22 mouse cellular contexts compared by ENCODE assay signal in the genomic region with DNA sequence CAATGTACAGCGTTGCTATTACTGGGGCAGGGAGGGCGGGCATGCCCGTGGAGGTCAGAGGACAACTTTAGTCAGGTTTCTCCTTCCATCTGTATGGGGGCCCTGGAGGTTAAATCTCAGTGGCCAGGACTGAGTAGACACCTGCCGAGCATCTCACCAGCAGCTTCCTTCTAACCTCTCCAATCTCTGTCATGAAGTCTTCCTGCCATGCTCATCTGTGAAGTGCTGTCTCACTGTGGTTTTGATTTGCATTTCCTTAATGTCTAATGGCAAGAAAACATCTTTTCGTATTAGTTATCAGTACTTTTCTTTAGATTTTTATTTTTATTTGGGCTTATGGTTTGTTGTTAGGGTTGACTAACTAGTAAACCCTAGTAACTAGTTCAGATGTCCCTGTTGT. TPM values are rescaled to one million over a fixed set of nuclear protein-coding genes. Genes with fewer than 3 reads are reported as not detected.
DNase-seq lines count a peak whose midpoint lies in the region; ATAC-seq and TF ChIP-seq lines count a peak whose summit lies in the region.
"Had no signal": no experiment of that assay in that cellular context is flagged by ENCODE, and none has a peak within 500 bp of the region (broad histone marks: within the 10 kb centered on the region; RNA-seq: fewer than 3 reads in every experiment).

No protein-coding gene starts in this region.

- intact Hi-C loops in heart, adult 2 months (cut with DNase I): no loop called here

- TF ChIP-seq POLR2A in heart, adult 2 months (IDR thresholded peaks at IDR 0.05; ENCODE audit: insufficient read depth, low read depth, low read length): no peak
- no peak for TF ChIP-seq POLR2A in bone marrow macrophage, adult 2 months (IDR thresholded peaks at IDR 0.05; ENCODE audit: borderline replicate concordance, low read depth, low read length)
- TF ChIP-seq POLR2A in olfactory bulb, adult 2 months (IDR thresholded peaks at IDR 0.05; ENCODE audit: insufficient read depth, low read depth, low read length): no peak

- H3K27me3 ChIP-seq in heart, adult 2 months (ENCODE audit: control insufficient read depth, insufficient read depth, low read length): no peaks in the 10 kb centered on the region
- H3K27me3 ChIP-seq in heart, embryonic 12.5 days (replicated peaks): no peaks in the 10 kb centered on the region
- H3K27me3 ChIP-seq: embryonic facial prominence, embryonic 12.5 days; forebrain, embryonic 13.5 days; forebrain, embryonic 15.5 days; Patski had no signal

- no peak for DNase-seq in heart, adult 2 months
- no peak for DNase-seq in thymus, postnatal 10 days (ENCODE audit: low spot score in 2 of 2)
- no peak for DNase-seq in frontal cortex, postnatal 25 days (ENCODE audit: low spot score in 2 of 2)
- DNase-seq: adrenal gland, adult 8-10 months; adrenal gland, postnatal 14 days; adrenal gland, postnatal 36 days; cerebellum, adult 11 months; cerebellum, adult 2 months; cerebellum, adult 9-10 months; cerebellum, postnatal 10 days; cerebellum, postnatal 25 days; forebrain, postnatal 0 days had no signal

- H3K4me3 ChIP-seq in heart, adult 2 months: no peak overlapping the region
- H3K4me3 ChIP-seq in heart, embryonic 12.5 days: no peak overlapping the region
- H3K4me3 ChIP-seq in bone marrow macrophage, adult 2 months (ENCODE audit: insufficient read depth, low read length): no peak overlapping the region
- H3K4me3 ChIP-seq in olfactory bulb, adult 2 months (ENCODE audit: insufficient read depth, low read depth, low read length): no peak overlapping the region
- H3K4me3 ChIP-seq: embryonic facial prominence, embryonic 10.5 days; embryonic facial prominence, embryonic 12.5 days; forebrain, embryonic 13.5 days; forebrain, embryonic 15.5 days had no signal

- peak overlapping the region; percentile 90 for H3K27ac ChIP-seq in heart, adult 2 months
- H3K27ac ChIP-seq in heart, embryonic 12.5 days (ENCODE audit: poor library complexity, severe bottlenecking): no peak overlapping the region
- H3K27ac ChIP-seq in bone marrow macrophage, adult 2 months (ENCODE audit: insufficient read depth, low read depth, low read length): peak overlapping the region; percentile 76; the same call in 1 of the 2 replicates
- peak overlapping the region; percentile 97 for H3K27ac ChIP-seq in olfactory bulb, adult 2 months (ENCODE audit: insufficient read depth, low read depth, low read length)
- H3K27ac ChIP-seq: embryonic facial prominence, embryonic 10.5 days; embryonic facial prominence, embryonic 12.5 days; forebrain, embryonic 13.5 days; forebrain, embryonic 15.5 days had no signal

- 92% methylated on average over 5 of the region's 5 CpGs for WGBS in heart, adult 2 months
- WGBS in heart, embryonic 12.5 days: 88% methylated on average over 5 of the region's 5 CpGs
- WGBS in olfactory bulb, adult 2 months: 95% methylated on average over 5 of the region's 5 CpGs

- H3K9ac ChIP-seq in heart, adult 2 months (ENCODE audit: low read depth, low read length): no peak overlapping the region
- no peak overlapping the region for H3K9ac ChIP-seq in heart, embryonic 12.5 days
- H3K9ac ChIP-seq: embryonic facial prominence, embryonic 12.5 days; forebrain, embryonic 13.5 days; forebrain, embryonic 15.5 days; forebrain, postnatal 0 days had no signal

- no peaks in the 10 kb centered on the region for H3K79me2 ChIP-seq in heart, adult 2 months (replicated peaks; ENCODE audit: control insufficient read depth, insufficient read depth, low read length)

- TF ChIP-seq CTCF in heart, adult 2 months (IDR thresholded peaks at IDR 0.05): no peak
- TF ChIP-seq CTCF in bone marrow macrophage, adult 2 months (IDR thresholded peaks at IDR 0.05; ENCODE audit: low read depth, low read length): no peak
- no peak for TF ChIP-seq CTCF in olfactory bulb, adult 2 months (IDR thresholded peaks at IDR 0.05; ENCODE audit: insufficient read depth, low read depth, low read length)

- no peak overlapping the region for H3K4me2 ChIP-seq in heart, embryonic 12.5 days
- H3K4me2 ChIP-seq: embryonic facial prominence, embryonic 12.5 days; forebrain, embryonic 13.5 days; forebrain, embryonic 15.5 days had no signal

- no peaks in the 10 kb centered on the region for H3K9me3 ChIP-seq in heart, embryonic 12.5 days (replicated peaks)
- H3K9me3 ChIP-seq: embryonic facial prominence, embryonic 10.5 days; embryonic facial prominence, embryonic 12.5 days; forebrain, embryonic 13.5 days; forebrain, embryonic 15.5 days; G1E had no signal

- ATAC-seq in heart, embryonic 12.5 days (ENCODE audit: insufficient number of reproducible peaks, low FRiP score): no peak
- ATAC-seq: activated CD4-positive, CD25-positive, alpha-beta regulatory T cell, adult 4 months; forebrain, embryonic 13.5 days; forebrain, embryonic 15.5 days; forebrain, postnatal 0 days; Patski had no signal

- peaks cover 12% of the 10 kb centered on the region for H3K36me3 ChIP-seq in heart, adult 2 months (ENCODE audit: control insufficient read depth, insufficient read depth, low read length)
- peaks cover 26% of the 10 kb centered on the region for H3K36me3 ChIP-seq in heart, embryonic 12.5 days

- TF ChIP-seq EP300 in heart, adult 2 months (IDR thresholded peaks at IDR 0.05; ENCODE audit: insufficient read depth, low read depth, low read length): no peak

- H3K4me1 ChIP-seq in heart, adult 2 months (ENCODE audit: control insufficient read depth, insufficient read depth, low read length): peaks cover 17% of the 10 kb centered on the region
- peaks cover 39% of the 10 kb centered on the region for H3K4me1 ChIP-seq in heart, embryonic 12.5 days (replicated peaks)
- H3K4me1 ChIP-seq in bone marrow macrophage, adult 2 months (ENCODE audit: control insufficient read depth, insufficient read depth, low read length): peaks cover 47% of the 10 kb centered on the region
- H3K4me1 ChIP-seq in olfactory bulb, adult 2 months (ENCODE audit: control insufficient read depth, insufficient read depth, low read length): peaks cover 44% of the 10 kb centered on the region
- H3K4me1 ChIP-seq: embryonic facial prominence, embryonic 10.5 days; embryonic facial prominence, embryonic 12.5 days; forebrain, embryonic 13.5 days; forebrain, embryonic 15.5 days had no signal

RNA-seq across cellular contexts. Expression of a gene that starts 17.0 kb away (rescaled TPM):
- total RNA-seq in heart, adult 2 months (2021): 10 to 100 TPM; 14.1 to 22.9 TPM
- polyA plus RNA-seq in heart, adult 2 months (2012; rRNA removed): 15.0 and 18.5 TPM in 2 replicates
- polyA plus RNA-seq in heart, embryonic 12.5 days (2016; fragmentation: Nextera tagmentation; extraction: Ambion mirVana): 6.7 and 8.9 TPM in 2 replicates
- polyA plus RNA-seq in bone marrow macrophage, adult 2 months (2012; ENCODE audit: insufficient read depth, insufficient read length, missing spikeins): 23.8 and 24.6 TPM in 2 replicates
- not detected in 2 replicates for polyA plus RNA-seq in olfactory bulb, adult 2 months (2012; ENCODE audit: insufficient read depth, insufficient read length, low replicate concordance, missing spikeins)

RNA-seq across cellular contexts. Expression of a gene that starts 32.0 kb away (rescaled TPM):
- total RNA-seq in heart, adult 2 months (2021): 10 to 100 TPM; 10.6 to 11.9 TPM
- polyA plus RNA-seq in heart, adult 2 months (2012; rRNA removed): 10.2 and 12.2 TPM in 2 replicates
- 7.4 and 7.5 TPM in 2 replicates for polyA plus RNA-seq in heart, embryonic 12.5 days (2016; fragmentation: Nextera tagmentation; extraction: Ambion mirVana)
- polyA plus RNA-seq in bone marrow macrophage, adult 2 months (2012; ENCODE audit: insufficient read depth, insufficient read length, missing spikeins): 65.5 and 75.0 TPM in 2 replicates
- not detected in 2 replicates for polyA plus RNA-seq in olfactory bulb, adult 2 months (2012; ENCODE audit: insufficient read depth, insufficient read length, low replicate concordance, missing spikeins)
